Mouse (Mus musculus) intestine, embryonic 16.5 days (tissue): ENCODE data around the gene Msl1. TPM values are rescaled to one million over a fixed set of nuclear protein-coding genes. Genes with fewer than 3 reads are reported as not detected.

Source experiments
- ATAC-seq: fragments of 200-750 bp; cut with Nextera tagmentation; 2 replicates; pipeline ENCODE4 v1.8.0; 2017; ENCODE audit warnings: moderate TSS enrichment, moderate library complexity
- H3K27ac ChIP-seq: fragments of 300-500 bp; sonication (generic); 2 replicates; pipeline ENCODE4 v1.5.1; 2014; ENCODE audit warnings: mild to moderate bottlenecking, low read length
- H3K27me3 ChIP-seq: fragments of 300-500 bp; sonication (generic); replicated peaks from 2 replicates; pipeline ENCODE4 v1.6.1; 2014; ENCODE audit warnings: low read length, control low read depth, mixed read lengths; ENCODE audit not compliant: control insufficient read depth, insufficient read depth
- H3K36me3 ChIP-seq: fragments of 300-500 bp; sonication (generic); 2 replicates; pipeline ENCODE4 v1.6.1; 2014; ENCODE audit warnings: low read length, control low read depth; ENCODE audit not compliant: control insufficient read depth, insufficient read depth
- H3K4me1 ChIP-seq: fragments of 300-500 bp; sonication (generic); 2 replicates; pipeline ENCODE4 v1.6.1; 2014; ENCODE audit warnings: low read length, control low read depth, mixed read lengths; ENCODE audit not compliant: control insufficient read depth, insufficient read depth
- H3K4me2 ChIP-seq: fragments of 300-500 bp; sonication (generic); 2 replicates; pipeline ENCODE4 v1.6.1; 2014; ENCODE audit warnings: low read depth, low read length, control low read depth
- H3K4me3 ChIP-seq: fragments of 300-500 bp; sonication (generic); 2 replicates; pipeline ENCODE4 v1.5.1; 2014; ENCODE audit warnings: mild to moderate bottlenecking, low read length
- H3K9ac ChIP-seq: fragments of 300-500 bp; sonication (generic); 2 replicates; pipeline ENCODE4 v1.6.1; 2014; ENCODE audit warnings: low read depth, low read length
- H3K9me3 ChIP-seq: fragments of 300-500 bp; sonication (generic); 2 replicates; pipeline ENCODE4 v1.6.1; 2016; ENCODE audit warnings: low read length, control low read depth; ENCODE audit not compliant: control insufficient read depth
- WGBS: fragments of 180-500 bp; shearing (Covaris S2); extraction: QIAGEN DNeasy Blood & Tissue Kit; methylation state at CpG from one replicate; pipeline ENCODE4 v1.1.7; 2014; 5-methylcytosine and 5-hydroxymethylcytosine counted together
- polyA plus RNA-seq: library from polyadenylated mRNA; unstranded; fragments of >200 nt; fragmentation: Nextera tagmentation; extraction: Ambion mirVana; gene quantifications from 2 replicates; pipeline ENCODE4 v1.2.1, GENCODE M21; 2015

The Msl1 gene
- polyA plus RNA-seq, 1 experiment from 2014 or later, result 13.5 TPM

DNA sequence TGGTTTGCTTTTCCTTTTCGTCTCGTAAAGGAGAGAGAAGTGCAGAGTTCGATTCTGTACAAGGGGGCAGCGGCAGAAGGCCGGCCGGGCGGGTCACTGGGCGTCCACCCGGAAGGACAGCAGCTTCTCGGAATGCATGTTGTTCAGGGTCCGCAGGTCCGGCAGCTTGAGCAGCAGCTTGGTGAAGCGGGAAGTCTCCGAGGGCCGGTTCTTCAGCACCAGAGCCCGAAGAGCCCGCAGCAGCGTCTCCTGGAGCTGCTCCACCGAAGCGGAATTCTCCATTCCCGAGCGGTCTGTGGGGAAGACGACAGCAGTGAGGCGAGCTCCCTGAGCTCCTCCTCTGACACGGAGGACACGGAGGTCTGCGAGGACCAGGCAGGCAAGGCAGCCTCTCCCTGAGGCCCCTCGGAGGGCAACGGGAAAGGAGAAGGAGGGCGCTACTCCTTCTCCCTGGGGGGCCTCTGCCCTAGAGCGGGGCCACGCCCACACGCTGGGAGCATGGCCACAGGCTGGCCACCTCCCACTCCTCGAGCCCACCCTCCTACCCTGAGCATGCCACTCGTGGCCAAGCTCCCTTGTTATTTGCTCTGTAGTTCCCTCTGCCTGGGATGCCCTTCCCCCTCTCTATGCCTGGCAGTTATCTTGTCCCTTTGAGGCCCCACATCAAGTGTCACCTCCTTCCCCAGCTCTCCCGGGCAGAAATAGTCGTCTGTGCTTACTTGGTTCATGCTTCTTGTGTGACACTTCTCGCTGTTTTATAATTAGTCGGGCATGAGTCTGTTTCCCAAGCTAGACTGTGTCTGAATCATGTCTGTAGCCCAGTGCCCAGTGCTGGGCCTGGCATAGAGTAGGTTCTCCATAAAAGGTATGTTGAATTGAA lies 26.9 kb upstream of the Msl1 start:
- no peaks in the 10 kb centered on the region for H3K9me3 ChIP-seq
- H3K4me3 ChIP-seq, result peak overlapping the region; percentile 23
- ATAC-seq, result no peak
- peak overlapping the region; percentile 57 for H3K9ac ChIP-seq
- peaks cover 58% of the 10 kb centered on the region for H3K4me1 ChIP-seq
- no peaks in the 10 kb centered on the region for H3K27me3 ChIP-seq
- no peaks in the 10 kb centered on the region; the same call in 1 of the 2 replicates for H3K36me3 ChIP-seq
- 22% methylated on average over 39 of the region's 39 CpGs for WGBS
- H3K4me2 ChIP-seq, result peak overlapping the region; percentile 47
- peak overlapping the region; percentile 78 for H3K27ac ChIP-seq

DNA sequence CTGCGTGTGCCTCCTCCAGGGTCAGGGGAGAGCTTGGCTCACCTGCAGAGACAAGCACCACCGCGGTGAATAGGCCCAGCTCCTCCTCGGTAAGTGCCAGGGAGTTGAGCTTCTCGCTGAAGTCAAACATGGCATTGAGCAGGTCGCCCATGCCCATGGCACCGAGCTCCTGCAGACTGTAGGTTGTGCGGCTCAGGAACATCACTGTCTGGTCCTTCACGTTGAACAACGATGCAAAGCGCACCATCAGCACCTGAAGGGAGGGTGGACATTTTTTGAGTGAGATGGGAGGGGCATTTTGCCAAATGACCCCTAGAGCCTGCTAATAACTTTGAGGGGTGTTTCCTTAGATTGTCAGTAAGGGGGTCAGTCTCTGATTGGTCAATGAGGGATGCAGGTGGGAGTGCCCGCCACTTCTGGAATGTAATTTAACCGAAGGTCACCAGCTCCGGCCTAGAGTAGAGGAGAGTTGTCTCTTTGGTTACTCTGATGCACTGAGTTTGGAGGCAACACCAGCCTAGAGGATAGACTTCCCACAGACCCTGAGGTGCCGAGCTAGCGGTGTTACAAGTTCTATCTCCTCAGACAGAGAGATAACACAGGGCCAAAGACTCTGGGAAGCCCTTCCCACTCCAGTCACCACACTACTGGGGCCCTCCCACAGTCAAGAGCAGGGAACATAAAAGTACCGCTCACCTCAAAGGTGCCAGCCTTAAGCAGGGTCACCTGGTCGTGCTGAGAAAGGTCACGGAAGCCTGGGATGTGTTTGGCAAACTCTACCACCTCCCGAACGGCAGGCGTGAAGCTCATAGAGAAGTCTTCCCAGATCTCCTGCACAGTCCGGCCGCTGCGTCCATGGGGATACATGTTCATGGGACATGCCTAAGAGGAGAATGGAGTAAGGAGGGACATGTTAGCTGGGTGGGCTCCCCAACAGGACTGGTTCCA lies 26.0 kb upstream of the Msl1 start:
- H3K9ac ChIP-seq, result no peak overlapping the region
- no peak overlapping the region for H3K27ac ChIP-seq
- H3K27me3 ChIP-seq, result no peaks in the 10 kb centered on the region
- H3K4me3 ChIP-seq, result no peak overlapping the region
- 84% methylated on average over 25 of the region's 25 CpGs for WGBS
- H3K36me3 ChIP-seq, result no peaks in the 10 kb centered on the region; the same call in 1 of the 2 replicates
- ATAC-seq, result no peak
- H3K9me3 ChIP-seq, result no peaks in the 10 kb centered on the region
- H3K4me2 ChIP-seq, result no peak overlapping the region
- peaks cover 63% of the 10 kb centered on the region for H3K4me1 ChIP-seq

DNA sequence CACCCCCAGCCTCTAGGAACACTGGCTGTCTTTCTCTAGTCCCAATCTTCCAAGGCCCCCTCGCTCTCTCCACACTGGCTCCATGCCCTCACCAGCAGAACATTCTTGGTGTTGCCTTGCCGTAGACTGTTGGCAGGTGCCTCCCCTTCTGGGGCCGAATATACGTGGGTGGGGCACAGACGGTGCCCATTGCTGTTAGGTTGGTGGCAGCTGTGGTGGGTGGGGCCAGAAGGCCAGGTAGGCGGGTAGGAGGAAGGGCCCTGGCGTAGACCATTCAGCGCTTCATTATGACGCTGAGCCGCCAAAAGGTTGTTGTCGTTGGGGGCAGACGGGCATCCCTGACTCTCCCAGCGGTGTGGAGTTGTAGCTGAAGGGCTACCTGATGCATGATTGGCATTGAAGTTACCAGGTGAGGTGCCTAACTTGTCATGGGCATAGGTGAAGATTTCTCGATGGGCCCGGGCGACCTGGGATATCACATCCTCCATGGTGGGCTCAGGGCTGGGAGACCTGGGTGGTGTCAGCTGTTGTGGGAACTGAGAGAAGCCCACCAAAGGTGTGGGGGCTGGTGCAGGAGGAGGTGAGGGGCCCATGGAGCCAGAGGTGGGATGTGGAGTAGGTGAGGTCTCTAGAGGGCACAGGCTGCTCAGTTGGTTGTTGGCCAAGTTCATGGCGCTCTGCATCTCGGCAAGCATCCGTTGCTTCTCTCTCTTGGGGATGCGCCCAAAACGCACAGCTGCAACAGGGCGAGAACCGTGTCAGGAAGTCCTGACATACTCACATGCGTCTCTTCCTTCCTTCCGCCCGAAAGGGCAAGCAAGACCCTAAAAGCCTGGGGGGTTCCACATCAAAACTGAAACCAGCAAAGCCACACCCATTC lies 25.0 kb upstream of the Msl1 start:
- no peaks in the 10 kb centered on the region for H3K36me3 ChIP-seq
- 92% methylated on average over 26 of the region's 26 CpGs for WGBS
- no peak overlapping the region for H3K4me3 ChIP-seq
- no peak for ATAC-seq
- H3K4me2 ChIP-seq, result no peak overlapping the region
- no peak overlapping the region for H3K27ac ChIP-seq
- H3K4me1 ChIP-seq, result peaks cover 69% of the 10 kb centered on the region
- no peak overlapping the region for H3K9ac ChIP-seq
- H3K27me3 ChIP-seq, result no peaks in the 10 kb centered on the region
- no peaks in the 10 kb centered on the region for H3K9me3 ChIP-seq

DNA sequence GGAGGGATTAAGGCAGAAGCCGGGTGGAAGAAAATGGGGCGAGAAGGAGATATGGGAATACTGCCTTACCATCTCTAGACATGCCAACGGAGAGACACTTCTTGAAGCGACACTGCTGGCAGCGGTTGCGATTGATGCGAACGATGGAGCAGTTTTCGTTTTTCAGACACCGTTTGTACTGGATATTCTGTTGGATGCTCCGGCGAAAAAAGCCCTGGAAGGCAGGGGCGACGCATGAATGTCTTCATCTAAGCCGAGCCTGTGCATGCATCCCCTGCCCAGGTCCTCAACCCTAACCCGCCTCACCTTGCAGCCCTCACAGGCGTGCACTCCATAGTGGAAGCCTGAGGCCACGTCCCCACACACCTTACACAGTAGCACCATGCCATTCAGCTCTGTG lies 24.2 kb upstream of the Msl1 start:
- Histone ChIP-seq H3K9me3 (no peaks in the 10 kb centered on the region), H3K36me3 (no peaks in the 10 kb centered on the region), H3K9ac (no peak overlapping the region), H3K4me2 (no peak overlapping the region), H3K4me1 (peaks cover 69% of the 10 kb centered on the region), H3K27me3 (no peaks in the 10 kb centered on the region), H3K4me3 (no peak overlapping the region), H3K27ac (no peak overlapping the region)
- 92% methylated on average over 18 of the region's 18 CpGs for whole genome bisulfite sequencing
- ATAC-seq, result no peak

DNA sequence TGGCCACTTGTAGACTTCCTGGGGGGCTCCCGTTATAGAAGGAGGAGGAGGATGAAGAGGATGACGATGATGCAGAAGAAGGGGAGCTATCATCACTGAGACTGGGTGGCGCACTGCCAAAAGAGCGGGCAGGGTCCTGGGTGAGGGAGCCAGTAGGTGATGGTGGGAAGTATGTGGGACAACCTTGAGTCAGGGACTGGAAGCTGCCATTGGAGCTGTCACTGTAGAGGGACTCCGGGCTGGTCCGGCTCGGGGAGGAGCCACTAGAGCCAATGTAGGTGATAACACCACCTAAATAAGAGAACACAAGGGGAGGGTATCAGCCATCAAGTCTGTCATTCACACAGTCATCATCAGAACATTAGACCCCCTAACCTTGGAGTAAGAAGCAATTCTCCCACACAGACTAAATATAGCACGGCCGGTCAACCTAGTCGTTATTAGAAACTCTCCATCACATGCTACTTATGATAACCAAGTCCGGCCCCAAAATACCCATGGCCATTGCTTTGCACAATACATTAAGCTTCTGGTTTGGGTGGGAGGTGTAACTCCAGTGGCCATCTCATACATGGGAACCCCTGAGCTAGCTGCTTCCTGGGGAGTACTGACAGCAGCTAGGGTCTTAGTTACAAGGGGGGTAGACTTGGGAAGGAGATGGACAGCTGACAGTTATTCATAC lies 23.3 kb upstream of the Msl1 start:
- no peak overlapping the region for H3K4me3 ChIP-seq
- ATAC-seq, result no peak
- H3K27ac ChIP-seq, result peak overlapping the region; percentile 70; the same call in 1 of the 2 replicates
- H3K36me3 ChIP-seq, result no peaks in the 10 kb centered on the region
- H3K4me1 ChIP-seq, result peaks cover 70% of the 10 kb centered on the region
- H3K27me3 ChIP-seq, result no peaks in the 10 kb centered on the region
- H3K4me2 ChIP-seq, result no peak overlapping the region
- H3K9me3 ChIP-seq, result no peaks in the 10 kb centered on the region
- 85% methylated on average over 11 of the region's 11 CpGs for WGBS
- H3K9ac ChIP-seq, result no peak overlapping the region

DNA sequence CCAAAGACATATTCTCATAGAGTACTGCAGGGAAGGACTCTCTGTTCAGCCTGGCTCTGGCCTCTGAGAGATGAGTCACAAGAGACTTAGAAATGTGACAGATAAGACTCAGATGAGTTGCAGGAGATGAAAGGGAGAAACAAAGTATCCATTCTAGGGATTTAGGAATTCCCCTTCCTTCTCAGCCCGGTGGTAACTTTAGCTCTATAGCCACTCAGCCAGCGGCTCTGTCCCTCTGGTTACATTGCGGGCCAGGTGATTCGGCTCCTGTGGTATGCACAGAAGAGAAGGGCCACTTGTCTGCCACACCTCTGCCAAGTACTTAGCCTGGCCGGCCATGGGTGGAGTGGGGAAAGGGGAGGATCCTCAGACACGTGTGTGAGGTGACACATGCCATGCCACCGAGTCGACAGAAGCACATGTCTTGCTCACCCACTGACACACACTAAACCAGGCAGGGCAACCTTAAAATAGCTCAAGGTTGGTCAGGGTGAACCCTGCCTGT lies 22.6 kb upstream of the Msl1 start:
- H3K4me2 ChIP-seq, result no peak overlapping the region
- no peaks in the 10 kb centered on the region for H3K27me3 ChIP-seq
- peak overlapping the region; percentile 70 for H3K27ac ChIP-seq
- no peaks in the 10 kb centered on the region for H3K9me3 ChIP-seq
- ATAC-seq, result no peak; the same call in 1 of the 2 replicates
- 0 out of 2 replicates have a peak overlapping the region, but pooled peaks have one; percentile 27 for H3K9ac ChIP-seq
- H3K36me3 ChIP-seq, result no peaks in the 10 kb centered on the region
- H3K4me1 ChIP-seq, result peaks cover 70% of the 10 kb centered on the region
- no peak overlapping the region for H3K4me3 ChIP-seq
- 45% methylated on average over 8 of the region's 8 CpGs for WGBS

DNA sequence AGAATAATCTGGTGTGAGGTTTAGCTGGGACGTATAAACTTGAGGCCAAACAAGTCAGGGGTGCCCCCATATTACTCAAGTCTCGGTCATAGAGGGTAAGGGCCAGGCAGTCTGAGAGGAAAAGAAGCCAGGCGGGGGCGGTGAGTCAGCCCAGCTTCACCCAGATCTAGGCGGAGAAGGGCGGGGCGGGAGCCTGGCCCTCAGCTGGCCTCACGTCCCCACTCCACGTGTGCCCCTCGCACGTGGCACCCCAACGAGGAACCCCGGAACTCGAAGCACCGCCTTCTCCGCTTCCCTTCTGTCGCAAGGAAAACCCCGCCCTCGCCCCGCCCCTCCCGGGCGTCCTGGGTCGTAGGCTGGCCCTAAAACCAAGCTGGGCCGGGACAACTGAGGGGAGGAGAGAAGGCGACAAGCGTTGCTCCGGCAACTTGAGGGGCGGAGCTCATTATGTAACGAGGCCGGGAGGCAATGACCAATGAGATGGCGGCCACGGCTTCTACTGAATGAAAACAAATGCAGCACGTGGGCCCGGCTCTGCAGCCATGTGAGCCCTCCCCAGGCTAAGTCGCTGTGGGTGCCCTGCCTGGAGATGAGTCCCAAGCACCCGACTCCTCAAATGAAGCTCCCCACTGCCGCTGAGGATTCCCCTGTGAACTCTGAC lies 21.6 kb upstream of the Msl1 start:
- Histone ChIP-seq H3K4me1 (peaks cover 65% of the 10 kb centered on the region), H3K9me3 (no peaks in the 10 kb centered on the region), H3K36me3 (no peaks in the 10 kb centered on the region), H3K4me2 (peak overlapping the region; percentile 88), H3K27me3 (no peaks in the 10 kb centered on the region), H3K27ac (peak overlapping the region; percentile 70), H3K4me3 (peak overlapping the region; percentile 47), H3K9ac (peak overlapping the region; percentile 66)
- ATAC-seq, result peak; percentile 84
- under 1% methylated on average over 37 of the region's 37 CpGs for WGBS
